Mouse (Mus musculus) olfactory bulb, adult 2 months (tissue): ENCODE data around the gene Ank3.

Experiments used
- CTCF ChIP-seq: fragments of 200-500 bp; IDR thresholded peaks from 2 replicates; pipeline ENCODE4 v1.5.1; 2012; ENCODE audit warnings: low read depth, mild to moderate bottlenecking, low read length, moderate library complexity; ENCODE audit not compliant: insufficient read depth
- POLR2A ChIP-seq: fragments of 200-500 bp; IDR thresholded peaks from 2 replicates; pipeline ENCODE4 v1.6.1; 2012; ENCODE audit warnings: mild to moderate bottlenecking, low read depth, low read length, moderate library complexity; ENCODE audit not compliant: insufficient read depth

DNA sequence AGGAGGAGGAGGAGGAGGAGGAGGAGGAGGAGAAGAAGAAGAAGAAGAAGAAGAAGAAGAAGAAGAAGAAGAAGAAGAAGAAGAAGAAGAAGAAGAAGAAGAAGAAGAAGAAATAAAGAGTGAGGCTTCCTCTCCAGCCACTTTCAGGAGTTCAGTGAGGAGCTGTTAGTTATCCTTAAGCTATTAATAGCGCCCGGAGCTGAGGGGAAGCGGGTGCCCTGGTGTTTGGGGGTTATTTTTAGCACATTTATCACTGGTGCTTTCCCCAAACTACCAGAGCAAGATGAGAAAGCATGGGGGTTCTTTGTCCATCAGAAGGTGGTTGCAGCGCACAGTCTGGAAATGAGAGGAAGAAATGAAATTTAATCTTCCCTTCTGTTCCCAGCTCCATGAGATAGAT, 166.5 kb downstream of the Ank3 start:
- TF ChIP-seq POLR2A (no peak), CTCF (no peak)
